Mouse (Mus musculus) gastrocnemius, adult 2 months (tissue): ENCODE data around the gene Myh9. TPM values are rescaled to one million over a fixed set of nuclear protein-coding genes. Genes with fewer than 3 reads are reported as not detected.

Experiments used
- DNase-seq: peaks from one replicate; pipeline ENCODE4 v3.0.0; 2022
- H3K27ac ChIP-seq: fragments of 200-600 bp; 2 replicates; pipeline ENCODE4 v1.8.1; 2022; ENCODE audit warnings: mild to moderate bottlenecking
- H3K4me3 ChIP-seq: fragments of 200-600 bp; 2 replicates; pipeline ENCODE4 v1.8.1; 2022; ENCODE audit warnings: mild to moderate bottlenecking, moderate library complexity
- CTCF ChIP-seq: fragments of 200-600 bp; IDR thresholded peaks from 2 replicates; pipeline ENCODE4 v1.8.1; 2022; ENCODE audit warnings: antibody characterized with exemption, mild to moderate bottlenecking, moderate library complexity
- intact Hi-C: fragments of 180-260 bp; cut with DNase I; formaldehyde crosslinking; loops from one replicate; pipeline ENCODE4 v1.15.1; 2025
- total RNA-seq, 2 experiments: library from RNA; stranded (reverse); gene quantifications; 2 replicates each; pipeline ENCODE4 v1.2.3; 2021

Gene Myh9
- total RNA-seq, 2 experiments from 2014 or later, result 37.4 to 57.4 TPM

DNA sequence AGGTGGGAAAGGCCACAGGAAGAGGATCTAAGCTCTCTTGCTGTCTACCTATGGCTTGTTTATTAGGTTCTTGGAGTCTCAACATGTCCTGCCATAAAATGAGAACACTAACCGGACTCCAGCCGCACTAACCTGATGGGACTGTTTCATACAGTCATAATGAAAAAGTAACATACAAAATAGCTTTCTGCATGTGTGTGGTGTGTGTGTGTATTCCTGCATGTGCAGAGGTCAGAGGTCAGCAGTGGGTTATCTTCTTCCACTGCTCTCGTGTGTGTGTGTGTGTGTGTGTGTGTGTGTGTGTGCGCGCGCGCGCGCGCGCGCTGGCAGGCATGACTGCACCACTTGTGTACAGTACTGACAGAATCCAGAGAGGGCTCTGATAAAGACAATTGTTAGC, 13.7 kb downstream of the Myh9 start:
- TF ChIP-seq CTCF, result no peak
- DNase-seq, result no peak
- Histone ChIP-seq H3K4me3 (no peak overlapping the region), H3K27ac (peak overlapping the region; percentile 48)
- intact Hi-C loops, result no loop called here

DNA sequence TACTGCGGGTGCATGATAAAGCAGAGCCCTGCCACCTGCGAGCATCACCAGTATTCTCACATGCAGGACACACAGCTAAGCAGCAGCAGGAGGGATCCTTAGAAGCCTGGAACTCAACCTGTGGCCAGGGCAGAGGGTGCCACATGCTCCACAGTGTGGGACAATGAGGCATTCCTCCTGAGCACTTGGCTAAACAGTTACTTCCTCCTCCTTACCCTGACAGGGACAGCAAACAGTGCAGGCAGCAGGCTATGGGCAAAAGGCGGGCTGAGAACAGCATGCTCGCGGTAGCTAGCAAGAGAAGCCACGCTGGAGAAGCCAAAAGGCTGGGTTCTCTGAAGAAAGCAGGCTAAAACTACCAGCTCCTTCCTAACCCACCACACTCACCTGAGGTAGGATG, 14.2 kb downstream of the Myh9 start:
- intact Hi-C loops, result no loop called here
- TF ChIP-seq CTCF, result no peak
- DNase-seq, result no peak
- Histone ChIP-seq H3K27ac (peak overlapping the region; percentile 48), H3K4me3 (0 out of 2 replicates have a peak overlapping the region, but pooled peaks have one; percentile 7)

- peak overlapping the region; percentile 48 for H3K27ac ChIP-seq
- DNase-seq, result no peak
Measured at GRCm38 (mm10) chr15:77827379-77827778, 14.6 kb downstream of the Myh9 start.

DNA sequence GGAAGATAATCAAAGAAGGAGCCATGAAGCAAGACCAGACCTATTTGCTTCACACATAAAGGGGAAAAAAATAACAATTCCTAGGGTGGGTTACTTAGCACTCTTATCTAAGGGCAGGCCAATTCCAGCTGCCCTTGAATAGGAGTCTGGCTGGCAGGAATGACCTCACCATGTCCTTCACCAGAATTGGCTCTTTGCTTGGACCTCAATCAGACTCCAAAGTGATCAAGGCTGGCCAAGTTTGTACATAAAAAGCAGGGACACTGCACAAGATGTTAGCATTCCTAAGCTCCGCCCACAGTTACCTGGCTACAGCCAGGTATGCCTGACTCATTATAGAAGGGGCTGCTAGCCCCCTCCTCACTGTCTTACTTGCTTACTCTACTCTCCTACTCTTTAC, 16.6 kb downstream of the Myh9 start:
- DNase-seq, result no peak
- peak overlapping the region; percentile 91 for H3K27ac ChIP-seq
- no peak for TF ChIP-seq CTCF
- intact Hi-C loops, result no loop called here
- H3K4me3 ChIP-seq, result no peak overlapping the region

More at GRCm38 (mm10) chr15:77827379-77827778, 14.6 kb downstream of the Myh9 start:
- intact Hi-C loops, result no loop called here
- no peak overlapping the region for H3K4me3 ChIP-seq
- TF ChIP-seq CTCF, result no peak

DNA sequence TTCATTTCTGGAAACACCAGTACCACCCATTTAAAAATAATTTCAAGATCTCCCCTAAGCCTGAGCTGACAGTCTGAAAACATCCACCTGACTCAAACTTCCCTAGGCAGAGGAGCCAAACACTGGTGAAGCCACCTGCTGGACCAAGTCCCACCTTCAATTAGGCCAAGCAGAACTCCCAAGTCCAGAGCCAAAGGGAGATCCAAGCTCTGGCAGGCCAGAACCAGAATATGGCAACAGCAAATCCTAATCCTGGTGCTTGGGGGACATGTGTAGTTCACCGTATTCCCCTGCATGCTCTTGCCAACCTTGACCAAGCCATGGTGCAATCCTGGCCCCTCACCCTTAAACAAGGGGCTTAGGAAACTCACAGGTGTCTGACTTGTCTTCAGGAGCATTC, 17.7 kb downstream of the Myh9 start:
- Histone ChIP-seq H3K4me3 (no peak overlapping the region), H3K27ac (peak overlapping the region; percentile 91)
- DNase-seq, result no peak
- no peak for TF ChIP-seq CTCF
- intact Hi-C loops, result no loop called here

DNA sequence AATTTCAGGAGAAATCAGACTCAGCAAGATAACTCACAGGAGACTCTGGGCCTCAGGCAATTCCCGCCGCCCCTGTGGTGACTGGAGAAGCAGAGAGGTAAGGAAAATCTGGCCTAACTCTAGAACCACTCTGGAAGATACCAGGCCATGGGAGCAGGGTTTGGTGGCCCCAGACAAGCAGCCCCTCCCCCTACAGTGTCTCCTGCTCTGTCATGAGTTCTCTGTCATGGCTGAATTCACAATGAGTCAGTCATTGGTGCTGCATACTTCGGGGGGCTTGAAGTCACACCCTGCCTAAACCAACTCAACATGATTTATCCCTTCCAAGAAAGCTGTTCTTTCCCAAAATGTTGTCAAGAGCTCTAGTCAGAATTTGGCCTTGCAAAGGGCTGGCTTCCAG, 18.3 kb downstream of the Myh9 start:
- intact Hi-C loops, result no loop called here
- no peak for TF ChIP-seq CTCF
- H3K27ac ChIP-seq, result peak overlapping the region; percentile 91
- no peak for DNase-seq
- H3K4me3 ChIP-seq, result no peak overlapping the region

GRCm38 (mm10) chr15:77823196-77823595, 18.8 kb downstream of the Myh9 start:
- H3K27ac ChIP-seq, result peak overlapping the region; percentile 91
- no peak for DNase-seq
- no peak for TF ChIP-seq CTCF
- H3K4me3 ChIP-seq, result peak overlapping the region; percentile 12
- intact Hi-C loops, result no loop called here

DNA sequence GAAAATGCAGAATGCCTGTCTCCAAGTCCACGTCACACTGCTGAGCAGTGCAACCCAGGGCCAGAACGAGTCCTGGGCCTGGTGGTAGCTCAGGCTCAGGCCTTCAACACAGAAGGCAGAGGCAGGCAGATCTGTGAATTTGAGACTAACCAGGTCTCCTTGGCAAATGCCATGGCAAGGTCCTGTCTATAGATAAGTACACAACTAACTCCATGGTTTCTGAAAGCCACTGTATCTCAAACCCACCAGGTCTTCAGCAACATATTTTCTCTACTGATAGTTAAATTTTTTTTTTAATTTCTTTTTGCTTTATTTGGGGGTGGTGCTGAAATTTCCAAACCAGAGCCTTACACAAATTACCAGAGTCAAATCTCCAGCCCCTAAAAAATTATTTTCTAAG, 19.3 kb downstream of the Myh9 start:
- DNase-seq, result no peak
- TF ChIP-seq CTCF, result no peak
- H3K27ac ChIP-seq, result peak overlapping the region; percentile 91
- H3K4me3 ChIP-seq, result no peak overlapping the region; the same call in 1 of the 2 replicates
- intact Hi-C loops, result no loop called here

DNA sequence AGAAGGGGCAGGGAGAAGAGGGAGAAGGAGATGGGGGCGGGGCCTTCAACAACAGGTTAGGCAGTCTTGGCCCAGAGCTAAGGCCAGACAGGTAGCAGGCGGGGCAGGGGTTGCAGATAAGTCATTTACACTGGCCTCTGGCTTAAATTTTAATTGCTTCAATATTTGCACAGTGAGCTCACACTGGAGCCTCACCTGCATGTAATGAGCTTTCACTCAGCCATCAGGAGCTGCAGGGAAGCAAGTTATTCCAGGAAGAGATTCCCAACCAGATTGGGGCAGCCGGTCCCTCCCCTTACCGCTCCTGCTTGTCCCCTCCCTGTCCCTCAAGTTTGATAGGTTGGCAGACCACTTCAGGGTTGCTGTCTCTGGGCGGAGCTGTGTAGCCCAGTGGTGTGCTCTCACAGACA, 19.9 kb downstream of the Myh9 start:
- intact Hi-C loops, result no loop called here
- no peak for DNase-seq
- H3K4me3 ChIP-seq, result no peak overlapping the region; the same call in 1 of the 2 replicates
- peak overlapping the region; percentile 91 for H3K27ac ChIP-seq
- no peak for TF ChIP-seq CTCF

DNA sequence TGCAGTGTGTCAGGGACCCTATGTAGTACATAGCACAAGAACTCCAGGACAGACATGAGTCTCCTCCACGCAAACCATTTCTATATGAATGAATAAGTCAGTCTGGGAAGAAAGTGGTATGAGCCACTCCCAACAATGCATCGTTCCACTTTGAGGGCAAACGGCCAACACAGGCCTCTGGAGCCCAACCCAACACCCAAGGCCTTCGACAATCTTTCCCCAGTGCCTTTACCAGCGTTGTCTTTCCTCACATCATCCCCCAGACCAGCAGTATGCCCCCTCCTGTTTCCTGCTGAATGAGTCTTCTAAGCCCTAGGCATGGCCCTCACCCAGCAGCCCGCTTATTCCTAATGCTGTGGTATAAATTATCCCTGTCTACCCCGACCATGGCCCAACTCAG, 20.6 kb downstream of the Myh9 start:
- peak; percentile 55 for DNase-seq
- peak overlapping the region; percentile 91 for H3K27ac ChIP-seq
- H3K4me3 ChIP-seq, result no peak overlapping the region
- no peak for TF ChIP-seq CTCF
- intact Hi-C loops, result loop anchor here (2.0 kb wide), 1 partner anchor 19 kb away; no protein-coding TSS in a partner anchor

DNA sequence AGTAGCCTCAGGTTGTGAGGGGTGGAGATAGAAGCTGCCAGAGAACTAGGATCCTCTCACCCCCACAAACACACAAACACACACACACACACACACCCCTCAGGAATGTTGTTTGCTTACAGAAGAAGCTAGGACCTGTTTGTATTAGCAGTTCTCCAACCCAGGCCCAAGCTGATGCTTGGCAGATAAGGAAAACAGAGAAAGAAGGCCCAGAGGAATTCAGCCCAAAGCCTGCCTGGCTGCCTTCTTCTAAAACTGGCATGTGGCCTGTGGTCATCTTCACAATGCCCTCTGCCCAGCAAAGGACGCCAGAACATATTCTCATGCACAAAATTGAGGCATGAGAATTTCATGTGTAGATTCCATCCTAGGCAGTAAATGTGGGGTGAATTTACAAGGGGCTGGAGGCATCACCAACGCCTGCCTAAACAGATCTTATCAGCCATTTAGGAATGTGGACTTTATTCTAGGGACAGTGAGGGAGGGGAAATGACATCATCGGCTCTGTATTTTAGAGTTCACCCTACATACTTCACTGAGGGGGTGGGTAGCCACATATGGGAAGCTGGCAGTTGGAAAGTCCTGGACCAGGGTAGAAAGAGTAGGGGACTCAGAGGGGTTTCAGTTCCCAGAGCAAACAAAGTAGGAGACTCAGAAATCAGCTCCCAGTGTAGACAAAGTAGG, 21.4 kb downstream of the Myh9 start:
- Histone ChIP-seq H3K4me3 (peak overlapping the region; percentile 4), H3K27ac (peak overlapping the region; percentile 91)
- no peak for DNase-seq
- no peak for TF ChIP-seq CTCF
- intact Hi-C loops, result loop anchor here (2.0 kb wide), 1 partner anchor 20 kb away; no protein-coding TSS in a partner anchor

DNA sequence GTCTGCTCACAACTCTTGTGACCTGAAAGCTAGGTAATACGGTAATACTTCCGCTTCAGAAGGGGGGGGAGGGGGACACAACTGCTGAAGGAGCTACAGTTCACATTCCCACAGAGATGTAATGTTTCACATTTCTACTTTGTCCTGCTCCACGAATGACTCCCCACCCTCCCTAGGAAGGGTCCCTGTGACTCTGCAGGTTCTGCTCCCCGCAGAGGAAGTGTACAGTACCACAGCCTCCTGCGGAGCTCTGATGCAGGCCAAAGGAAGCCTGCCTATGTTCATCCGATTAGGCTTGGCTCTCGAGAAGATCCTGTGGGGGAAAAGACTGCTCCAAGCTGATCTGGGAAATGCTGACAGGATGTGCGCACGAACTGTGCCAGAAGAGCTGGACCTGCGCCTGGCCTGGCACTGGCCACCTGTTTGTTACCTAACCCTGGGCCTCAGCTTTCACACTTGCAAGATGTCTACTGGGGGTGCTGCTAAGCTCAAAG, 22.0 kb downstream of the Myh9 start:
- Histone ChIP-seq H3K27ac (peak overlapping the region; percentile 91), H3K4me3 (peak overlapping the region; percentile 27)
- TF ChIP-seq CTCF, result no peak
- DNase-seq, result peak; percentile 94
- intact Hi-C loops, result loop anchor here (2.0 kb wide), 1 partner anchor 21 kb away; no protein-coding TSS in a partner anchor

DNA sequence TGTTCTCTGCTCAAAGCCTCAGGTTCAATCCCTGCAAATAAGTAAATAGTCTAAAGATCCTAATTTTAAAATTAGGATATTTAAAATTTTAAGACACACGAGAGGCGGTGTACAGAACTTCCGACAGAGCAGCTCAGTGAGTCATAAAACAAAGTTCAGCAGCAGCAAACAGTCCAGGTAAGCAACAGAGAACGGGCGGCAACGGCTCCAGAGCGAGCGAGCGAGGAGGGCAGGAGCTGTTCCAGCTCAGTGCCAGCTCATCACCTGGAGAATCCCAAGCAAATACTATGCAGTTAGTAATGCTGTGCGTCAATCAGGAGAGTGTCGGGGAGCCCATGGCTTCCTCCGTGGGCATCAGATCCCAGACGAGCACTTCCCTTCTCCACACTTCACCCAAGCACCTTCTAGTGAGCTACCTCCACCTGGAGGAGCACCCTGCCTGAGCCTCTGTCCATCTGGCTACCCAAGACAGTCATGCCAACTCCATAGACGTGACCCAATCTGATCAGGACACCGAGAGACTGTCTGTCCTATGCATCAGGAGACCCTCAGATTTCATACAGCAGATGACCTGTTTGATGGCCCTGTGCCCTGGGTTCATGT, 23.3 kb downstream of the Myh9 start:
- no peak for TF ChIP-seq CTCF
- intact Hi-C loops, result no loop called here
- peak overlapping the region; percentile 91 for H3K27ac ChIP-seq
- no peak for DNase-seq
- H3K4me3 ChIP-seq, result no peak overlapping the region
